Mouse (Mus musculus) right cerebral cortex, adult 2 months (tissue): ENCODE data around the gene Slc39a10.
A peak's percentile ranks its signal among the peaks of the same experiment; 100 is the strongest.

Experiments used
- DNase-seq, 2 experiments: peaks; one replicate each; pipeline ENCODE4 v3.0.0; 2021 to 2022; ENCODE audit warnings: low spot score in 2 of 2

The Slc39a10 gene

GRCm38 (mm10) chr1:46864175-46864885 is 28.3 kb downstream of the Slc39a10 start:
- no peak for DNase-seq

GRCm38 (mm10) chr1:46863434-46863833 is 29.2 kb downstream of the Slc39a10 start:
- DNase-seq: no peak

DNA sequence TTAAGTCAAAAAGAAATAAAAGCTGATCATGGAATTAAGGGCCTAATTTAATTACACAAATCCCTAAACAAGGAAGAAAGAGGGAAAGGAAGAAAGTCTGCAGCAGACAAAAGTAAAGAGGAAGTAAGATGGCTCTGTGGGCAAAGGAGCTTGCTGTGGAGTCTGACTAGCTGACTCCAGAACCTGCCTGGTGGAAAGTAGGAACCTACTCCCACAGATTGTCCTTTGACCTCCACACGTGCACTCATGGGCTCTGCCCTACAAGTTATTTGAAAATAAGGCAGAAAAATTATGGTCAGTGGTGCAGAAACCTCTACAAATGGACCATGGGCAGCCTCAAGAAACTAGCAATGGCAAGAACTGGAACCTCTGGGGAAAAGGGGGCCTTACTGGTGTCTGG is 32.6 kb downstream of the Slc39a10 start:
- DNase-seq: no peak

DNA sequence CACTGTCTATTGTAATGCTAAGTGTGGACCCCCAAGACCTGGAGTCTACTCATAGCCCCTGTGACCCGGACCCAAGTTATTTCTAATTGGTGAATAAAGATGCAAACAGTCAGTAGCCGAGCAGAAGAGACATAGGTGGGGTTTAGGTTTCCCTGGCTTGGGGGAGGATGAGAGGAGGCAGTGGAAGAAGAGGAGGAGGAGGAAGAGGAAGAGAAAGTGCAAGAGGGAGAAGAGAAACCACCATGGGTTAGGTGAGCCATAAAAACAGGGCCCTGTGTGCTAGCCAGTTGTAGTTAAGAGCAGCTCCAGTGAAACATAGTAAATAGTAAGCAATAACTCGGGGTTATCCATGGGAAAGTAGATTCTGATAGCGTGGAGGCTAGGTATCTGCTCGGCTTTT is 34.1 kb downstream of the Slc39a10 start:
- DNase-seq: no peak

- no peak for DNase-seq
These were observed 36.2 kb downstream of the Slc39a10 start for GRCm38 (mm10) chr1:46856498-46856897.

- DNase-seq: no peak
These were observed 38.4 kb downstream of the Slc39a10 start for GRCm38 (mm10) chr1:46854036-46854900.

- peak; percentile 97 to 98 for DNase-seq
These were observed 39.2 kb downstream of the Slc39a10 start for GRCm38 (mm10) chr1:46853317-46854035.

DNA sequence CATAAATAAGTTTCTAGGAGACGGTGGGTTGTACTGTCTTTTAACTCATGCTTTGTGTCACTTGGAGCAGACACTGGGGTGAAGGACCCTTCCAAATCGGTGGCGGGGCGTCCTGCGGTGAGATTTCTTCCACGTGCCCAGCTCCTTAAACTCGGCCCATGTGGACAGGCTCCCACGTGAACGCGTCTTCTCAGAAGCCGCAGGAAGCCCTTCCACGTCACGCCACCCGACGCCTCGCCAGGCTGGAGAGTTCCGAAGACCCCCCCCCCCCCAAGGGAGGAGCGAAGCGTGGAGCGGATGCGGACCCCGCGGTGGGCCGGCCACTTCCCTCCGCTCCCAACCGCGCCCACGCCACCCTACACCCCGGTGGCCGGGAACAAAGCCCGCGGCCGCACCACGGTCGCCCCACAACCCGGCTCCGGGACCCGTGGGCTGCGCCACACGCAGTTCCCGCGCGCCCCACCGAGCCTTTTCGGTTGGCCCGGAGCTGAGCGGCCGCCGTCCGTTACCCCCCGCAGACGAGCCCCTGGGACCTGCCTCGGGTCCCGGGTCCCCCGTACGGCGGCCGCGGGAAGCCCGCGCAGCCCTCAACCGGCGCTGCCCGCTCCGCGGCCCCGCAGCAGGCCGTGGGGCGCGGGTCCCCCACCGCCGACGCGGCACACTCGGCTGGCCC is 39.9 kb downstream of the Slc39a10 start:
- DNase-seq: peak; percentile 67 to 68

DNA sequence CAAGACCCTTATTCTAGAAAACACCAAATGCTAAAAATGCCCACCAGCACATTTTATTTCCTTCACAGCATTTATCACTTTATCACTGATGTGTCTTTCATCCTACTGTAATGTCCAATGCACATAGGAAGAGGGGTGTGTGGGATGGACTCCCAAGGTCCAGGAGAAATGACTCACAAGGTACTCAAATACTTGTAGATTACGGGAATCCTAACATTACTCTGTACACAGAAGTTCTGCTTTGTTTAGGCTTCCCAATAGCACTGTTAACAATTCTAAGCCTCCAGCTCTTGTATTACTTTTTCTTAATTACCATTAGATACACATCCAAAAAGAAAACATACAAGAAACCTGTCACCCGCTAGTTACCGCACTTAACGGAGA is 40.4 kb downstream of the Slc39a10 start:
- DNase-seq: no peak

DNA sequence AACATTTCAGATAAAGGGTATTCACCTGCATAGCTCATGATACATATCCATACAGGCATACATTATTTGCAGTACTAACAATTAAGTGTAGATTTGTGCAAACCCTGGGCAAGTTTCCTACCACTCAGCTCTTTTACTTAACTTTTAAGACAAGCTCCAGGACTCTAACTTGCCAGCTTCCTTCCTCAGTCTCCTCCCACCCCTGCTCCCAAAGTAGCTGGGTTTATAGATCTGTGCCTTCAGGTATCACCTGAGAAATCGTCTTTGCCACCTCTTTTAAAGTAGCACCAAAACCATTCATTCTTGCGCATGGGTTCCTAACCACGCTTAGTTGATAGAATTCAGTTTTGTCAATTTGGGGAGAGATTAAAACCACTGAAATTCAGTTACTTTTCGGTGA is 41.1 kb downstream of the Slc39a10 start:
- no peak for DNase-seq

- DNase-seq: peak; percentile 68 to 70
These were observed 42.9 kb downstream of the Slc39a10 start for GRCm38 (mm10) chr1:46849758-46850157.

GRCm38 (mm10) chr1:46845221-46845620 is 47.4 kb downstream of the Slc39a10 start:
- no peak for DNase-seq

- no peak for DNase-seq
These were observed 48.4 kb downstream of the Slc39a10 start for GRCm38 (mm10) chr1:46844281-46844680.

- no peak for DNase-seq
These were observed 49.2 kb downstream of the Slc39a10 start for GRCm38 (mm10) chr1:46843406-46843805.

- no peak for DNase-seq
These were observed 60.7 kb downstream of the Slc39a10 start for GRCm38 (mm10) chr1:46831927-46832326.

DNA sequence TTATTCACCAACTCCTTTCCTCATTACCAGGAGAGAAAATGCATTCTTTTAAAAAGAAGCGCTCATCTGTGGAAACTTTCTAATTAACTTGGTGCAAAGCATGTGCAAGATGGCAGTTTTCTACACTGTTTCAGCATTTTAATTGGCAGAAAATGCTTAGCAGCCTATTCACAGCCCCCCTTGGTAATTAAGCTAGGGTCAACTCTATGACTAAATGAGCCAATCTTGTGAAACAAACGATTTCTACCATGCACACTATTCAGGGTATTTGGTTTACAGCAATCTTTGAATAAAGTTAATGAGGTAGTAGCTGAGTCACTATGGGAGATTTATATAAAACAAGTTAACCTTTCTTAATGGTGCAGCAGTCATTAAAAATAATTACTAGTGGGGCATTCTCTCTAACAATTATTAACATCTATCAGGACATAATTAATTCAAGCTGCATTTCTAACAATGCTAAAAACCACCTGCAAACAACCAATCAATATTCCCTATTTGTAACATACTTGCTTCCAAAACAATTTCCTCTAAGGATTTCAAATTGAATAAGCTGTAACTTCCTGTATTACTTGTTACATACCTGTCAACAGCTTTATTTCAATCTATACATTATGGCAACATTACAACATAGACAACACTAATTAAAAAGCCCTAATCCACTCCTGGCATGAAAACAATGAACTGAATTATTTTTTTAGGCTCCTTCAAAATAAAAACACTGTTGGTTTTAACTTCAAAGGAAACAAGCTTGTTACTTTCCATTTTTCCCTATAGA is 62.4 kb downstream of the Slc39a10 start:
- no peak for DNase-seq

- no peak for DNase-seq
These were observed 70.2 kb downstream of the Slc39a10 start for GRCm38 (mm10) chr1:46822256-46822972.

GRCm38 (mm10) chr1:46817934-46818333 is 74.7 kb downstream of the Slc39a10 start:
- DNase-seq: no peak

GRCm38 (mm10) chr1:46808630-46809029 is 84.0 kb downstream of the Slc39a10 start:
- DNase-seq: peak in 1 of 2 experiments; percentile 29

- no peak for DNase-seq
These were observed 87.6 kb downstream of the Slc39a10 start for GRCm38 (mm10) chr1:46805074-46805473.
